Mouse (Mus musculus) neural tube, embryonic 12.5 days (tissue): ENCODE data around the gene Dtnb. TPM values are rescaled to one million over a fixed set of nuclear protein-coding genes. Genes with fewer than 3 reads are reported as not detected.

Experiments
- ATAC-seq: fragments of 200-750 bp; cut with Nextera tagmentation; 2 replicates; pipeline ENCODE4 v1.8.0; 2017; ENCODE audit warnings: low read depth, mild to moderate bottlenecking, moderate TSS enrichment, moderate library complexity; ENCODE audit not compliant: low FRiP score
- H3K27ac ChIP-seq: fragments of 300-500 bp; sonication (generic); 2 replicates; pipeline ENCODE4 v1.5.1; 2016
- H3K27me3 ChIP-seq: fragments of 300-500 bp; sonication (generic); replicated peaks from 2 replicates; pipeline ENCODE4 v1.6.1; 2016; ENCODE audit warnings: mild to moderate bottlenecking
- H3K36me3 ChIP-seq: fragments of 300-500 bp; sonication (generic); 2 replicates; pipeline ENCODE4 v1.6.1; 2016; ENCODE audit warnings: mild to moderate bottlenecking
- H3K4me1 ChIP-seq: fragments of 300-500 bp; sonication (generic); 2 replicates; pipeline ENCODE4 v1.6.1; 2016
- H3K4me2 ChIP-seq: fragments of 300-500 bp; sonication (generic); replicated peaks from 2 replicates; pipeline ENCODE4 v1.6.1; 2016; ENCODE audit warnings: mild to moderate bottlenecking
- H3K4me3 ChIP-seq: fragments of 300-500 bp; sonication (generic); 2 replicates; pipeline ENCODE4 v1.5.1; 2016
- H3K9ac ChIP-seq: fragments of 300-500 bp; sonication (generic); 2 replicates; pipeline ENCODE4 v1.6.1; 2016; ENCODE audit warnings: mild to moderate bottlenecking
- H3K9me3 ChIP-seq: fragments of 300-500 bp; sonication (generic); 2 replicates; pipeline ENCODE4 v1.6.1; 2016; ENCODE audit warnings: mild to moderate bottlenecking
- WGBS: fragments of 180-500 bp; shearing (Covaris S2); methylation state at CpG from one replicate; pipeline ENCODE4 v1.1.7; 2016; 5-methylcytosine and 5-hydroxymethylcytosine counted together
- polyA plus RNA-seq: library from polyadenylated mRNA; unstranded; fragments of >200 nt; fragmentation: Nextera tagmentation; extraction: Ambion mirVana; gene quantifications from 2 replicates; pipeline ENCODE4 v1.2.1, GENCODE M21; 2016

Dtnb gene
- polyA plus RNA-seq, 1 experiment from 2014 or later = 45.0 TPM

DNA sequence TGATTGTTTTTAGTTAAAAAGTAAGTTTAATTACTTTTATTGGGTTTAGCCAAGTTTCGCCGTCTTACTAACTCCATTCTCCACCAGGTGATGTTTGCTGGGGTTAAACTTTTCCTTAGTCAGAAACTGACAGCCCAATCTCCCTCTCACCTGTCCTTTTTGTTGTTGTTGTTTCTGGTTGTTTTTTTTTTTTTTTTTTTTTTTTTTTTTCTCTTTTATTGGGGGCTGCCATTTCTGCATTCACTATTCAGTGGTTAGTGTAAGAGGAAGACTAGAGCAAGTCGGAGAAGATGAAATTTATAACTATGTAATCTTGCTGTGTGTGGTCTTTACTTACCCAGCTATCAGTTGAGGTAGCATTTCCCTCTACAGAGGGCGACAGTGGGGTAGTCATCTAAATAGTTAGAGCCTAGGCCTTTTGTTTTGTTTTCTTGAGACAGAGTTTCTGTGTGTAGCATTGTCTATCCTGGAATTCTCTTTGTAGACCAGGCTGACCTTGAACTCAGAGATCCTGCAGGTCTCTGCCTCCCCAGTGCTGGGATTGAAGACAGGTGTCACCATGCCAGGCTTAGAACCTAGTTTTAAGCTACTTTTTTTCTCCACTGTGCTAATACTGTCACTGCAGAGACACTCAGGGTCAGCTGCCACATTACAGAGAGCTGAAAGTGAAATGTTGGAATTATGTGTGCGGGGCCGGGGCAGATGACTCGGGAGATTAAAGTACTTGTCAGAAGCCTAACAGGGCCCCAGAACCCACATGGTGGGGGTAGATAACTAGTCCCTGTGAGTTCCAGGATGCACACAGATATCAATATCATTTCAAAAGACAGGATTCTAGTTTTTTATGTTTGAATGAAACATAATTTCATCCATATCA lies 46.2 kb downstream of the Dtnb start:
- H3K9ac ChIP-seq = no peak overlapping the region
- H3K27me3 ChIP-seq = no peaks in the 10 kb centered on the region
- ATAC-seq = no peak
- H3K36me3 ChIP-seq = 0 out of 2 replicates have a peak, but pooled peaks cover 3% of the 10 kb centered on the region
- WGBS = 93% methylated on average over 7 of the region's 7 CpGs
- H3K4me1 ChIP-seq = no peaks in the 10 kb centered on the region
- H3K4me2 ChIP-seq = no peak overlapping the region
- H3K4me3 ChIP-seq = no peak overlapping the region
- no peak overlapping the region for H3K27ac ChIP-seq
- no peaks in the 10 kb centered on the region for H3K9me3 ChIP-seq

DNA sequence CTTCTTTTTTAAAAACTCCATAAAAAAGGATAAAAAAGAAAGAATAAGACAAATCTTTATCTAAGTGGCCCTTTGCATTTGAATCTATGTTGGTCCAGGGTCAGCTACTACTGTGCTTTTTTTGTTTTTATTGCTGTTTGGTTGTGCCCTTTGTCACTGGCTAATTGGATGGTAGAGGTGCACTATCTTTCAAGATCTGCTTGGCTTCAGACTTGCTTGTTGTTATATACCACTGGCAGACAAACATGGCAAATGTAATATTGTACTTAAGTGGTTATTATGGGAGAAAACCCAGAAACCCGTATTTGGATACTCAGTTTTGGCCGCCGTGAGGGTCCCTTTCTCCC lies 46.8 kb downstream of the Dtnb start:
- H3K36me3 ChIP-seq = 0 out of 2 replicates have a peak, but pooled peaks cover 3% of the 10 kb centered on the region
- H3K27me3 ChIP-seq = no peaks in the 10 kb centered on the region
- H3K9ac ChIP-seq = no peak overlapping the region
- H3K9me3 ChIP-seq = no peaks in the 10 kb centered on the region
- H3K4me3 ChIP-seq = no peak overlapping the region
- WGBS = 93% methylated on average over 3 of the region's 3 CpGs
- H3K4me2 ChIP-seq = no peak overlapping the region
- no peak for ATAC-seq
- no peak overlapping the region for H3K27ac ChIP-seq
- H3K4me1 ChIP-seq = no peaks in the 10 kb centered on the region

DNA sequence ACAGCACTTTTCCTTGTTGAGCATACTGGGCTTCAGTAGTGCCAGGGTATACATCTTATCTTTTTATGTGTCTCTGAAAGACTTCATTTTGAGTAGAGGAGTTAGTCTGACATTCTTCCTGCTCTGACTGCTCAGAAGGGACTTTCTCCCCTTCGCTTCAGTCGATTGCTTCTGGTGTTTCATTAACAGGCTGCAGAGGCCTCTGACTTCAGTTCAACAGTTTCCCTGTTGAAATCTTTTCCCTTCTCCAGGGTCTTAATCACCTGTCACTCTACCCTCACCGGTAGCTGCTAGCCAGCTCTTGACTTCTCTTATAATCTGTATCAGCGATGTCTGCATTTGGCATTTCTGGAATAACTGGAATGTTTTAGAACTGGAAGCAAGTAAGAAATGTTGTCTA lies 54.7 kb downstream of the Dtnb start:
- Histone ChIP-seq H3K9ac (no peak overlapping the region), H3K4me3 (no peak overlapping the region), H3K36me3 (no peaks in the 10 kb centered on the region), H3K27ac (no peak overlapping the region), H3K4me2 (no peak overlapping the region), H3K4me1 (no peaks in the 10 kb centered on the region), H3K27me3 (no peaks in the 10 kb centered on the region), H3K9me3 (no peaks in the 10 kb centered on the region)
- 91% methylated on average over 4 of the region's 4 CpGs for WGBS
- no peak for ATAC-seq

DNA sequence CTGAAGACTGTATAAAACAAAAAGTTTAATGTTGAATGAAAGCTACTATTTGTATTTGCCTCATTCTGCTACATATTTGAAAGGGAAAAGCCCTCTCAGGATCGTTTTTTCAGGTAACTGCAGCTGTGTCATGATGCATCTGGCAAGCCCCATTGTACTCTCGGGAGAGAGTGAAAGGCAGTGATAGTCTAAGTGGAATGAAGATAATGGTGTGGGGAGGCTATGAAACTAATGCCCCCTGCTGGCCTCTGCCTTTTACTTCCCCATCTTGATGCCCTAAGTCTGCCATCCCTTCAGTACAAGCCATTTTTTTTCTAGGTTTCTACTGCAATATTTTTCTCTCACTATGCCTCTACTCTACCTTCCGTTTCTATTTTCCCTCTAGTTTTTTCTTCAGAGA lies 69.8 kb downstream of the Dtnb start:
- H3K27me3 ChIP-seq = no peaks in the 10 kb centered on the region
- no peak overlapping the region for H3K4me3 ChIP-seq
- H3K36me3 ChIP-seq = no peaks in the 10 kb centered on the region
- H3K4me2 ChIP-seq = no peak overlapping the region
- no peak for ATAC-seq
- H3K9me3 ChIP-seq = no peaks in the 10 kb centered on the region
- 47% methylated on average over 3 of the region's 3 CpGs for WGBS
- H3K4me1 ChIP-seq = no peaks in the 10 kb centered on the region
- no peak overlapping the region for H3K9ac ChIP-seq
- no peak overlapping the region for H3K27ac ChIP-seq

DNA sequence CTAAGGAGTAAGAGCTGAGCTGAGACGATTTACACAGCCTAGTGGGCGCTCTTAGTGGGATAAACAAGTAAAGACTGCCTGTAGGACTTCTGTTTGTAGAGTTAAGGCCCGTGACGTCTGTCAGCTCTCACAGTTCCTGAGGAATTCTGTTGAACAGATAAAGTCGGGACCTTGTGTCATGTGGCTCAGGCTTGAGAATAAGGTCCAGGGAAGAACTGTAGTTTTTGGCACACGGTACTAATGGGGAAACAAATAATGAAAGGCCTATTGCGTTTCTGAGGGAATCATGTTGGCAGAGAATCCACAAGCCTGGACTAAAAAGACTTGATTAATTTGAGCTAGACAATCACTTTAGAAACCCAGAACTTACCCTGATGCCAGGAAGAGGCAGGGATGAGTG lies 84.6 kb downstream of the Dtnb start:
- no peaks in the 10 kb centered on the region for H3K27me3 ChIP-seq
- no peak for ATAC-seq
- H3K36me3 ChIP-seq = no peaks in the 10 kb centered on the region
- no peak overlapping the region for H3K27ac ChIP-seq
- H3K4me3 ChIP-seq = no peak overlapping the region
- no peaks in the 10 kb centered on the region for H3K4me1 ChIP-seq
- H3K9me3 ChIP-seq = no peaks in the 10 kb centered on the region
- no peak overlapping the region for H3K4me2 ChIP-seq
- no peak overlapping the region for H3K9ac ChIP-seq
- 84% methylated on average over 7 of the region's 7 CpGs for WGBS

DNA sequence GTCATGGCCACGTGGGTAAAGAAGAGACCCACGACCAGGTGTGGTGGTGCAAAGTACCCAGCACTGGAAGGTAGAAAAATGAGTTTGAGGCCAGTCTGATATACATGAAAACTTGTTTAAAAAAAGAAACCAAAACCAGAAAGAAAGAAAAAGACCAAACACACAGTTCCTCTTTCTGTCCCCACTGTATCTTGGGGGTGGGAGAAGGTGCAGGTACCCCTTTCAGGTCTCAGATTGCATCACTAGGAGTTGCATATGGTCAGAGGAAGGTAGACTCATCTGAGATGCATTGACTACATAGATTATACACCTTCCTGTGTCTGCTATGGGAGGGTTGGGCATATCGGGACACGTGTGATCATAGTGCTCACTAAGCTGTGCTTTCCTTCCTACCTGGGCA lies 85.1 kb downstream of the Dtnb start:
- Histone ChIP-seq H3K9ac (no peak overlapping the region), H3K9me3 (no peaks in the 10 kb centered on the region), H3K4me2 (no peak overlapping the region), H3K27ac (no peak overlapping the region), H3K4me1 (no peaks in the 10 kb centered on the region), H3K27me3 (no peaks in the 10 kb centered on the region), H3K36me3 (no peaks in the 10 kb centered on the region), H3K4me3 (no peak overlapping the region)
- ATAC-seq = no peak
- 91% methylated on average over 4 of the region's 4 CpGs for WGBS

DNA sequence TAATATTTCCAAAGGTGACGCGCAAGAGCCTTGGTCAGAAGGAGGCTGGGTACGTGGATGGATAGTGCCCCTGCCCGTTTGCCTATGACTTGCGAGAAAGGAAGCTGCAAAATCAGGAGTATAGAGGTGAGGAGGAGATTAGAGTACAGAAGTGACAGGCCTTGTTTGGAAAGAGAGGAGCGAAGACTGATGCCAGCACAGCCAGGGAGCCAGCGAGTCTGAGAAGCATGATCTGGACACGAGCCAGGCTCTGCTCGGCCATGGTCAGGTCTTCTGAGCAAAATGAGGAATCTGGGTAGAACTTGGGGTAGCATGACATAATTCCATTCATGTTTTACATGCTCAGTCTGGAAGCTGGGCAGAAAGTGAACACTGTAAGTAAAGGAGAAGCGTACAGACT lies 85.6 kb downstream of the Dtnb start:
- Histone ChIP-seq H3K27ac (no peak overlapping the region), H3K9me3 (no peaks in the 10 kb centered on the region), H3K4me3 (no peak overlapping the region), H3K36me3 (no peaks in the 10 kb centered on the region), H3K9ac (no peak overlapping the region), H3K4me2 (no peak overlapping the region), H3K4me1 (no peaks in the 10 kb centered on the region), H3K27me3 (no peaks in the 10 kb centered on the region)
- 92% methylated on average over 10 of the region's 10 CpGs for WGBS
- no peak for ATAC-seq

DNA sequence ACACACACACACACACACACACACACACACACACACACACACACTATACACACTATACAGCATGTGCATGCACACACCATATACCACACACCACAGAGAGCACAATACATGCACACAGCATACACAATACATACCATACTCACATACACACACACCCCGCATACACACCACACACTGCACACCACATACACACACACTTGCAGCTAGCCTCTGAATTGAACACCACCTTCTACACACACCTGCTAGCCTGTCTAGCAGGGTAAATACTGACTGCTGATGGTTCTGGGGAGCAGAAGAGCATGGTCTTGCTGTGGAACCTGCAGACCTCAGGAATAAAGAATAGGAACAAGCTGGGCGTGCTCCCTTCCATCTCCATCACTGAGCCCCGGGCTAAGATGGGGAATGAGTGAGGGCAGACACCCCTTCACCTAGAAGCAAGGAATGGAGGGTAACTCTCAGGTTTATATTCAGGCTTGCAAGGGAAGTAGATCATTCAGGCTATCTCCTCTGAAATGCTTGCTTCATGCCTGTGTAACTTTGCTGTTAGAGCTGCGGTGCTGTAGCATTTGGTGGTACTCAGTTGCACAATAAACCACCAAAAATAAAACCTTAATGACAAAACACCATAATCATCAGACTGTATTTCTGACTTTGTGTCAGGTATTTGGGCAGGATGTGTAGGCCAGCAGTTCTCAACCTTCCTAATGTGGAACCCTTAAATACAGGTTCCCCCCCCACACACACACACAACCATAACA lies 87.6 kb downstream of the Dtnb start:
- Histone ChIP-seq H3K27me3 (no peaks in the 10 kb centered on the region), H3K9me3 (no peaks in the 10 kb centered on the region), H3K36me3 (no peaks in the 10 kb centered on the region), H3K4me2 (no peak overlapping the region), H3K27ac (no peak overlapping the region), H3K9ac (no peak overlapping the region), H3K4me3 (no peak overlapping the region), H3K4me1 (no peaks in the 10 kb centered on the region)
- ATAC-seq = no peak
- 86% methylated on average over 4 of the region's 4 CpGs for WGBS

DNA sequence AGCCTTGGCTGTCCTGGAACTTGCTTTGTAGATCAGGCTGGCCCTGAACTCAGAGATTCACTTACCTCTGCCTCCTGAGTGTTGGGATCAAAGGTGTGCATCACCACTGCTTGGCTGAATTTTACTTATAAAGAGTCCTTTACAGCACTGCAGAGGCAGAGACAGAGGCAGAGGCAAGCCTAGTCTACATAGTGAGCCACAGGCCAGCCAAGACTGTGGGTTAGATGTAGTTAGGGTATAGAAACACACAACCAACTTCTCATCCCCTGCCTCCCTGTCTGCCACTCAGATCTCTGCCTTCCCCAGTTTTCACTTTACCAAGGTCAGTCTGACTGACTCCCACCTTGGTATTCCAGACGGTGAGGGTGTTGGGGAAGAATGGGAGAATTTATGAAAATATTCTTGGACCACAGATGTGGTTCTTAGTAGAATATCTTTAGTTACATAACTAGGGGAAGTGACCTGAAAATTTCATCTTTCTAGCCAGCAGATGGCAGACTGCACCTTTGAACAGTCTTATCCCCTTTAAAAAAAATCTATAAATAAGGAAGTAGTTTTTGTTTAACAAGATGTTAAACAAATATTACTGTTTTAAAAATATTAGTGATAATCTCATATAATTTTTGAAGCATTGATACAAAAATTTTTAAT lies 88.9 kb downstream of the Dtnb start:
- Histone ChIP-seq H3K36me3 (0 out of 2 replicates have a peak, but pooled peaks cover 3% of the 10 kb centered on the region), H3K9me3 (no peaks in the 10 kb centered on the region), H3K27ac (no peak overlapping the region), H3K4me2 (no peak overlapping the region), H3K9ac (no peak overlapping the region), H3K4me3 (no peak overlapping the region), H3K4me1 (no peaks in the 10 kb centered on the region), H3K27me3 (no peaks in the 10 kb centered on the region)
- WGBS = 77% methylated on average over 1 of the region's 1 CpGs
- ATAC-seq = no peak

DNA sequence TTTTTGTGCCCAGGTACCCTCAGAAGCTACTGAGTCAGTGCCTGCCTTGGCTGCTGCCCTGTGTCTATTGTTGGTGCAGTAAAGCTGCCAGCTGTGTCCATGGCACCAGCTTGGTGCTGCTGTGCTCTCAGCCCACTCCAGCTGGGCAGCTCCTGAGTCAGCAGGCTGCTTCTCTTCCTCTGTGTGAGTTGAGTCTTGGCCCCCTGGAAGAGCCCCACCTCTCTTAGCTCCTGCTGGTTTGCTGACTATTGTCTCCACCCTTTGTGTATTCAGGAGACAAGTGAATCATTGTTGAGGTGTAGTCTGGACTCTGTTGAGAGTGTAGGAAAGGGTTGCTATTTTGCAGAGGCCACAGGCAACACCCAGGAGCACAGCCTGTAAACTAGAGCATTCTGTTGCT lies 90.5 kb downstream of the Dtnb start:
- Histone ChIP-seq H3K4me3 (no peak overlapping the region), H3K36me3 (0 out of 2 replicates have a peak, but pooled peaks cover 3% of the 10 kb centered on the region), H3K27ac (no peak overlapping the region), H3K27me3 (no peaks in the 10 kb centered on the region), H3K9ac (no peak overlapping the region), H3K4me2 (no peak overlapping the region), H3K4me1 (no peaks in the 10 kb centered on the region), H3K9me3 (no peaks in the 10 kb centered on the region)
- ATAC-seq = no peak

DNA sequence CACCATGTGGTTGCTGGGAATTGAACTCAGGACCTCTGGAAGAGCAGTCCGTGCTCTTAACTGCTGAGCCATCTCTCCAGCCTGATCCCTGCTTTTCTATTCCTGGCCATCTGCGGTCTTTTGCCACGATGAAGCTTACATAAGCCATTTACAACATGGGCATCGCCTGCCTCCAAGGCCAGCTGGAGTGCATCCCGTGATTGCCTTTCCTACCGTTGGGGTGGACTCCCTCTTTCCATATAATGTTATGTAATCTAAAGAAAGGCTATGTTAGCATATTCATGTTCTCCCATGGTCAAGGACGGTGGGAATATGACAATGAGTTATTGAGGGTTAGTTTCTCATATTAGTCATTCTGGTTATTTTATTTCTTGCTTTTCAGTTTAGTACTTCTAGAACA lies 91.2 kb downstream of the Dtnb start:
- H3K4me2 ChIP-seq = no peak overlapping the region
- no peak overlapping the region for H3K4me3 ChIP-seq
- no peaks in the 10 kb centered on the region for H3K4me1 ChIP-seq
- ATAC-seq = no peak
- no peak overlapping the region for H3K9ac ChIP-seq
- no peaks in the 10 kb centered on the region for H3K27me3 ChIP-seq
- no peak overlapping the region for H3K27ac ChIP-seq
- H3K36me3 ChIP-seq = 0 out of 2 replicates have a peak, but pooled peaks cover 3% of the 10 kb centered on the region
- no peaks in the 10 kb centered on the region for H3K9me3 ChIP-seq
- 93% methylated on average over 7 of the region's 7 CpGs for WGBS

DNA sequence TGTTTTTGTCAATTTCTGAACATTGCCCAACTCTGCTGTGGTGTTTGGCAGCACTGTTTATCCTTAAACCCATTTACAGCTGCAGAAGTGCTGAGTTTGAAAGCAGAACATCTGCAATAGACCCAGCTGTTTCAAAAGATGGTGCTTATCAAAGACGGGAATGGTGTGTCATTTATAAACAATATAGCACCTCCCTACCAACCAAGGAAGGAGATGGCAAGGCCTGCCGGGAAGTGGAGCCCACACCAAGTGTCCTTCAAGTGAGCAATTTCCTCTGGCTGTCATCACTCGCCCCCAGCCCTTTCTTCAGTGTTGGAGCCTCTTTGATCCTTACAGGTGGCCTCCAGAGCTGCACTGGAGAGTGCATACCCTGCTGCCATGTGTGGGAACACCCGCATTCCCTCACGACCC lies 97.8 kb downstream of the Dtnb start:
- Histone ChIP-seq H3K36me3 (0 out of 2 replicates have a peak, but pooled peaks cover under 1% of the 10 kb centered on the region), H3K9me3 (no peaks in the 10 kb centered on the region), H3K27ac (no peak overlapping the region), H3K4me3 (no peak overlapping the region), H3K9ac (no peak overlapping the region), H3K4me2 (no peak overlapping the region), H3K27me3 (no peaks in the 10 kb centered on the region), H3K4me1 (no peaks in the 10 kb centered on the region)
- 43% methylated on average over 5 of the region's 5 CpGs for WGBS
- no peak for ATAC-seq
